ENCODE assay signal across 20 mouse cellular contexts in genomic region chr5:33588066-33588465, GRCm38 (mm10).
"Had no signal": no experiment of that assay in that cellular context is flagged by ENCODE, and none has a peak within 500 bp of the region (broad histone marks: within the 10 kb centered on the region; RNA-seq: fewer than 3 reads in every experiment).

No protein-coding gene starts in this region.

- H3K27ac ChIP-seq: kidney, postnatal 0 days; layer of hippocampus, adult 2 months; limb, embryonic 12.5 days; limb, embryonic 15.5 days; liver, embryonic 14.5 days; macrophage; midbrain, embryonic 12.5 days; midbrain, embryonic 15.5 days; stomach, postnatal 0 days had no signal

- H3K9ac ChIP-seq: limb, embryonic 12.5 days; limb, embryonic 15.5 days; liver, embryonic 14.5 days; liver, postnatal 0 days; lung, embryonic 14.5 days; midbrain, embryonic 12.5 days; midbrain, embryonic 15.5 days had no signal

- H3K27me3 ChIP-seq: midbrain, embryonic 15.5 days had no signal

- H3K9me3 ChIP-seq: limb, embryonic 12.5 days; limb, embryonic 15.5 days; midbrain, embryonic 12.5 days; midbrain, embryonic 15.5 days had no signal

- H3K36me3 ChIP-seq: limb, embryonic 12.5 days; limb, embryonic 15.5 days; midbrain, embryonic 12.5 days; midbrain, embryonic 15.5 days had no signal

- H3K4me2 ChIP-seq: limb, embryonic 12.5 days; limb, embryonic 15.5 days; liver, embryonic 11.5 days; lung, embryonic 14.5 days; midbrain, embryonic 12.5 days; midbrain, embryonic 15.5 days had no signal

- ATAC-seq: liver, postnatal 0 days; lung, postnatal 0 days; midbrain, embryonic 15.5 days had no signal

- H3K4me3 ChIP-seq: layer of hippocampus, adult 2 months; limb, embryonic 12.5 days; limb, embryonic 15.5 days; midbrain, embryonic 12.5 days; midbrain, embryonic 15.5 days had no signal

- DNase-seq: kidney, adult 2 months; kidney, postnatal 25 days; layer of hippocampus, adult 9-11 months; liver, postnatal 0 days; lung, embryonic 14.5 days; retina, postnatal 1 day; thymus, adult 2 months; thymus, postnatal 14 days; thymus, postnatal 4 days had no signal

- H3K4me1 ChIP-seq: limb, embryonic 12.5 days; limb, embryonic 15.5 days; midbrain, embryonic 12.5 days; midbrain, embryonic 15.5 days had no signal
